Mouse (Mus musculus) liver, embryonic 14.5 days (tissue): Measurements from ENCODE around the gene Sbno1.

ENCODE experiments used
- CTCF ChIP-seq: IDR thresholded peaks from 2 replicates; pipeline ENCODE4 v1.5.1; 2016; ENCODE audit warnings: antibody characterized with exemption, low read depth, control low read depth
- EP300 ChIP-seq: IDR thresholded peaks from 2 replicates; pipeline ENCODE4 v1.6.1; 2016; ENCODE audit warnings: antibody characterized with exemption, low read depth

DNA sequence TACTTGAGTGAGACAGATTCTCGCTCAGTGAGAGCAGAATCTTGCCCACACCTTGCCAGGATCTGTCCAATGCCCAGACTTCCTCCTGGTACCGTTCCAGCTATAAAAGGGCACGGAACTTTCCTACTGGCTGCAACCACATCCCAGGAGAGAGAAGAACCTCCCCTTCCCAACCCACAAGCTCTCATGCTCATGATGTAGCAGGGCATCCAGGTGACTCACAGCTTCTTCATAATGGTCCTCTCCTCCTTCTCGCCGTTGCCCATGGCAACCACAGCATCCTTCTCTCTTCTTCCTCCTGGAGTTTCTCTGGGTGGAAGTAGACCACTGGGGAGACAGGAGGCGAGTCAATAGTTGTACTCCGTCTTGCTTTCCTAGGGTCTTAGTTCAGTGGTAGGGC, 42.6 kb upstream of the Sbno1 start:
- TF ChIP-seq CTCF: no peak
- no peak for TF ChIP-seq EP300
